Mouse (Mus musculus) ES-Bruce4 (cell line): ENCODE data around the gene Mib2.

ENCODE experiments used
- CTCF ChIP-seq: IDR thresholded peaks from one replicate; pipeline ENCODE4 v1.8.1; 2011; ENCODE audit warnings: low read depth, low read length
- EP300 ChIP-seq: IDR thresholded peaks from 2 replicates; pipeline ENCODE4 v1.6.1; 2011; ENCODE audit warnings: low read depth, low read length; ENCODE audit not compliant: insufficient read depth

DNA sequence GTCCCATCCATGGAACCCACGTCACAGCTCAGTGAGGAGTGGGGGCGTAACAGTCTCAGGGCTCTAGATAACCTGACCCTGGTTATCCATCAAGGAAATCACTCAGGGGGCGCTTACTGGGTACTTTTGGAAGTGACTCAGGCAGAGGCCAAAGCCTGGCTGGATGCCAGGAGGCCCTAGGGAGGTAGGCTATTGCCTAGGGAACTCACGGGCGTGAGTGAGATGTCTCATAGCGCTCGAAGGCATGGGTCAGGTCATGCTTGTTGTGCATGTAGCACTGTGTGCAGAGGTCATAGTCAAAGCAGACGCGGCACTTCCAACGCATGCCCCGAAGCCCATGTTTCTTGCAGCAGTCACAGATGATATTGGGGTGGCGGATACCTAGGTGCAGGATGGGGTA, 8.4 kb downstream of the Mib2 start:
- no peak for TF ChIP-seq CTCF
- no peak for TF ChIP-seq EP300
